Mouse (Mus musculus) lung, embryonic 14.5 days (tissue): Measurements from ENCODE around the gene Rab13. TPM values are rescaled to one million over a fixed set of nuclear protein-coding genes. Genes with fewer than 3 reads are reported as not detected.

Experiments
- ATAC-seq: fragments of 200-750 bp; cut with Nextera tagmentation; 2 replicates; pipeline ENCODE4 v1.8.0; 2017; ENCODE audit warnings: mild to moderate bottlenecking, moderate TSS enrichment, moderate library complexity; ENCODE audit not compliant: insufficient read depth
- DNase-seq: peaks from one replicate; pipeline ENCODE4 v3.0.0-alpha.2; 2015
- H3K27ac ChIP-seq: fragments of 300-500 bp; sonication (generic); 2 replicates; pipeline ENCODE4 v1.5.1; 2014; ENCODE audit warnings: low read depth, mild to moderate bottlenecking, moderate library complexity
- H3K27me3 ChIP-seq: fragments of 300-500 bp; sonication (generic); 2 replicates; pipeline ENCODE4 v1.6.1; 2014; ENCODE audit warnings: low read length, control low read depth; ENCODE audit not compliant: insufficient read depth
- H3K36me3 ChIP-seq: fragments of 300-500 bp; sonication (generic); 2 replicates; pipeline ENCODE4 v1.6.1; 2014; ENCODE audit warnings: control low read depth; ENCODE audit not compliant: insufficient read depth
- H3K4me1 ChIP-seq: fragments of 300-500 bp; sonication (generic); 2 replicates; pipeline ENCODE4 v1.6.1; 2014; ENCODE audit warnings: antibody characterized with exemption, control low read depth; ENCODE audit not compliant: insufficient read depth
- H3K4me2 ChIP-seq: fragments of 300-500 bp; sonication (generic); 2 replicates; pipeline ENCODE4 v1.6.1; 2014; ENCODE audit warnings: mild to moderate bottlenecking
- H3K4me3 ChIP-seq: fragments of 300-500 bp; sonication (generic); 2 replicates; pipeline ENCODE4 v1.5.1; 2014; ENCODE audit warnings: low read depth, low read length
- H3K9ac ChIP-seq: fragments of 300-500 bp; sonication (generic); 2 replicates; pipeline ENCODE4 v1.6.1; 2014
- H3K9me3 ChIP-seq: fragments of 300-500 bp; sonication (generic); 2 replicates; pipeline ENCODE4 v1.6.1; 2016; ENCODE audit warnings: low read depth, low read length, control low read depth
- CTCF ChIP-seq: IDR thresholded peaks from 2 replicates; pipeline ENCODE4 v1.5.1; 2016; ENCODE audit warnings: antibody characterized with exemption, low read depth
- WGBS: fragments of 180-500 bp; shearing (Covaris S2); extraction: QIAGEN DNeasy Blood & Tissue Kit; methylation state at CpG from one replicate; pipeline ENCODE4 v1.1.7; 2014; 5-methylcytosine and 5-hydroxymethylcytosine counted together
- microRNA-seq: library from miRNA; unstranded; fragments of <30 nt; microRNA quantifications from one replicate; pipeline ENCODE4, GENCODE M21; 2016; ENCODE audit warnings: borderline number of aligned reads
- polyA plus RNA-seq: library from polyadenylated mRNA; unstranded; fragments of >200 nt; fragmentation: Nextera tagmentation; extraction: Ambion mirVana; gene quantifications from 2 replicates; pipeline ENCODE4 v1.2.1, GENCODE M21; 2014

Rab13 gene
- polyA plus RNA-seq, 1 experiment from 2014 or later, result 19.3 TPM

DNA sequence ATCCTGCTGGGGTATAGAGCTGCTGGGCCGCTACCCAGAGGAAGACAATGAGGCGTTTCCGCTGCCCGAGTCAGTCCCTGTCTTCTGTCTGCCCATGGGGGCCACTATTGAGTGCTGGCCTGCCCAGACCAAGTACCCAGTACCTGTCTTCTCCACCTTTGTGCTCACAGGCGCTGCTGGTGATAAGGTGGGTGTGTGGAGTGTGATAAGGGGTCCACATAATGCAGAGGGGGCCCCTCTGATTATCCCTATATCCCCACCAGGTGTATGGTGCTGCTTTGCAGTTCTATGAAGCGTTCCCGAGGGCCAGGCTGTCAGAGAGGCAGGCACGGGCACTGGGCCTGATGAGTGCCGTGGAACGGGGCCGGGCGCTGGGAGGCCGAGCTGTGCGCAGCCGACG lies 55.5 kb downstream of the Rab13 start:
- Histone ChIP-seq H3K27me3 (no peaks in the 10 kb centered on the region), H3K4me1 (peaks cover 5% of the 10 kb centered on the region; the same call in 1 of the 2 replicates), H3K9ac (no peak overlapping the region), H3K4me3 (no peak overlapping the region), H3K36me3 (peaks cover 32% of the 10 kb centered on the region), H3K27ac (no peak overlapping the region), H3K4me2 (no peak overlapping the region), H3K9me3 (no peaks in the 10 kb centered on the region)
- DNase-seq (no peak), ATAC-seq (no peak)
- TF ChIP-seq CTCF, result no peak
- 85% methylated on average over 16 of the region's 16 CpGs for WGBS

DNA sequence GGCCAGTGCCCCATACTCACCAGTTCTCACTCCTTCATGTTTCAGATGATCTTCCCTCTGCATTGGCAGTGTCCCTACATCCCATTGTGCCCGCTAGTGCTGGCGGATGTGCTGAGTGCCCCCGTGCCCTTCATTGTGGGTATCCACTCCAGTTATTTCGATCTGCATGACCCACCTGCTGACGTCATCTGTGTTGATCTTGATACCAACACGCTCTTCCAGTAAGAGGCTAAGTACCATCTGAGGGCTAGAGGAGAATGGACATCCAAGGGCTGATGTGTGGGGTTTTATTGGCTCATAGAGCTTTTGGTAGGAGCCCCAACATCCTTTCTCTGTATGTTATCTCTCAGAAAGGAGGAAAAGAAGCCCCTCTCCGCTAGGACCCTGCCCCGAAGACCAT lies 57.3 kb downstream of the Rab13 start:
- no peak overlapping the region for H3K4me2 ChIP-seq
- H3K36me3 ChIP-seq, result peaks cover 42% of the 10 kb centered on the region
- no peak overlapping the region for H3K4me3 ChIP-seq
- no peak for TF ChIP-seq CTCF
- no peak for ATAC-seq
- DNase-seq, result no peak
- no peaks in the 10 kb centered on the region for H3K27me3 ChIP-seq
- H3K9ac ChIP-seq, result no peak overlapping the region
- H3K9me3 ChIP-seq, result no peaks in the 10 kb centered on the region
- no peak overlapping the region for H3K27ac ChIP-seq
- WGBS, result 87% methylated on average over 8 of the region's 8 CpGs
- H3K4me1 ChIP-seq, result peaks cover 5% of the 10 kb centered on the region; the same call in 1 of the 2 replicates

DNA sequence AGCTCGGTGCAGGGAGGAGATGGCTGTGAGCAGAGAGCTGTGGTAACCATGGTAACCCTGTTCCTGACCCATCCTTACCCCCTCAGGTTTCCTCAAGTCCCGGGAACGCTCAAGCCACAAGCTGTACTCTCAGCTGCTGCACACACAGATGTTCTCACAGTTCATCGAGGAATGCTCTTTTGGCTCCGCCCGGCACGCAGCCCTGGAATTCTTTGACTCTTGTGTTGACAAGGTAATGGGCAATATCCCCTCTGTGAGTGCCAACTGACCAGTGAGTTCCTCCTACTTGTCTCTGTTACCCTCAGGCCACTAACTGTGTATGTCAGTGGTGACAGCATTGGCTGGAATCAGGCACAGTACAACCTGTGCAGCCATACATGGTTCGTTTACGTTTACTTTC lies 58.7 kb downstream of the Rab13 start:
- H3K36me3 ChIP-seq, result peaks cover 53% of the 10 kb centered on the region
- WGBS, result 68% methylated on average over 9 of the region's 9 CpGs
- no peak for ATAC-seq

GRCm38 (mm10) chr3:90273855-90274254 lies 60.4 kb downstream of the Rab13 start:
- TF ChIP-seq CTCF, result no peak
- Histone ChIP-seq H3K27me3 (no peaks in the 10 kb centered on the region), H3K4me2 (no peak overlapping the region), H3K36me3 (peaks cover 69% of the 10 kb centered on the region), H3K4me1 (no peaks in the 10 kb centered on the region), H3K9me3 (no peaks in the 10 kb centered on the region), H3K4me3 (no peak overlapping the region), H3K9ac (no peak overlapping the region), H3K27ac (no peak overlapping the region)
- no peak for ATAC-seq
- no peak for DNase-seq
- WGBS, result 91% methylated on average over 22 of the region's 22 CpGs

More for the DNA sequence above, 58.7 kb downstream of the Rab13 start:
- H3K27ac ChIP-seq, result no peak overlapping the region
- TF ChIP-seq CTCF, result no peak
- H3K4me1 ChIP-seq, result no peaks in the 10 kb centered on the region
- H3K9ac ChIP-seq, result no peak overlapping the region
- H3K4me3 ChIP-seq, result no peak overlapping the region
- no peak overlapping the region for H3K4me2 ChIP-seq
- no peaks in the 10 kb centered on the region for H3K9me3 ChIP-seq
- H3K27me3 ChIP-seq, result no peaks in the 10 kb centered on the region
- DNase-seq, result no peak

DNA sequence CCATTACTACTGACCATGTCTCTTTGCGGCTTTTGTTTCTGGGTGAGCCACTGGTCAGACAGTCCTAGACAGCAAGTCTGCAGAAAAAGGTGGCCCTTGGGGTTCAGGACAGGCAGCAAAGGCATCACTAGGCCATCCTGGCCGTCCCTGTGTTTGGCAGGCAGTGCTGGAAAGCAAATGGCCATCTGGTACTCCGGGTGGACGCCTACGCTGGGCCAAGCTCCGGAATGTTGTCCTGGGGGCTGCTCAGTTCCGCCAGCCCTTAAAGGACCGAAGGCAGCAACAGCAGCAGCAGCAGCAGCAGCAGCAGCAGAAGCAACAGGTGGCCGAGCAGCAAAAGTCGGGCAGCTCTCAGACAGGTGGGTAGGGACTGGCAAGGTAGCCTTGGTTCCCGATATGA lies 61.8 kb downstream of the Rab13 start:
- 89% methylated on average over 11 of the region's 11 CpGs for WGBS
- Histone ChIP-seq H3K9me3 (no peaks in the 10 kb centered on the region), H3K36me3 (peaks cover 77% of the 10 kb centered on the region), H3K9ac (no peak overlapping the region), H3K4me1 (no peaks in the 10 kb centered on the region), H3K27ac (no peak overlapping the region), H3K4me2 (no peak overlapping the region), H3K27me3 (no peaks in the 10 kb centered on the region), H3K4me3 (no peak overlapping the region)
- DNase-seq (no peak), ATAC-seq (no peak)
- TF ChIP-seq CTCF, result no peak

Small RNA genes within 50 kb of the gene (microRNA-seq; reads per million reads assigned to microRNA genes)
- not detected for gene Mir7012

Other genes starting within 250 kb of the Rab13 start
- 150 and 157 TPM in 2 replicates for gene Hax1, start 214.9 kb upstream of the Rab13 start, polyA plus RNA-seq
- 136 and 143 TPM in 2 replicates for gene 4933434E20Rik, start 162.1 kb upstream of the Rab13 start, polyA plus RNA-seq
- gene Ubap2l, start 161.1 kb upstream of the Rab13 start, polyA plus RNA-seq, result 236 and 257 TPM in 2 replicates
- 634 and 654 TPM in 2 replicates for gene Tpm3, start 141.0 kb upstream of the Rab13 start, polyA plus RNA-seq
- gene Nup210l, start 109.6 kb upstream of the Rab13 start, polyA plus RNA-seq, result 0.39 and 0.58 TPM in 2 replicates
- 1,714 and 1,910 TPM in 2 replicates for gene Rps27, start within 50 bp of the Rab13 start, polyA plus RNA-seq
- 92.3 and 99.7 TPM in 2 replicates for gene Jtb, start 17.9 kb downstream of the Rab13 start, polyA plus RNA-seq
- 5.4 and 6.5 TPM in 2 replicates for gene Creb3l4, start 29.8 kb downstream of the Rab13 start, polyA plus RNA-seq
- 85.2 and 85.3 TPM in 2 replicates for gene Slc39a1, start 34.5 kb downstream of the Rab13 start, polyA plus RNA-seq
- 19.3 and 19.6 TPM in 2 replicates for gene Crtc2, start 40.5 kb downstream of the Rab13 start, polyA plus RNA-seq
- 4.4 and 6.1 TPM in 2 replicates for gene Dennd4b, start 51.5 kb downstream of the Rab13 start, polyA plus RNA-seq
- 14.6 and 15.8 TPM in 2 replicates for gene Gatad2b, start 79.5 kb downstream of the Rab13 start, polyA plus RNA-seq
- gene Slc27a3, start 176.2 kb downstream of the Rab13 start, polyA plus RNA-seq, result 18.4 and 19.1 TPM in 2 replicates
- 38.5 and 40.5 TPM in 2 replicates for gene Ints3, start 219.9 kb downstream of the Rab13 start, polyA plus RNA-seq